In the genomic region with DNA sequence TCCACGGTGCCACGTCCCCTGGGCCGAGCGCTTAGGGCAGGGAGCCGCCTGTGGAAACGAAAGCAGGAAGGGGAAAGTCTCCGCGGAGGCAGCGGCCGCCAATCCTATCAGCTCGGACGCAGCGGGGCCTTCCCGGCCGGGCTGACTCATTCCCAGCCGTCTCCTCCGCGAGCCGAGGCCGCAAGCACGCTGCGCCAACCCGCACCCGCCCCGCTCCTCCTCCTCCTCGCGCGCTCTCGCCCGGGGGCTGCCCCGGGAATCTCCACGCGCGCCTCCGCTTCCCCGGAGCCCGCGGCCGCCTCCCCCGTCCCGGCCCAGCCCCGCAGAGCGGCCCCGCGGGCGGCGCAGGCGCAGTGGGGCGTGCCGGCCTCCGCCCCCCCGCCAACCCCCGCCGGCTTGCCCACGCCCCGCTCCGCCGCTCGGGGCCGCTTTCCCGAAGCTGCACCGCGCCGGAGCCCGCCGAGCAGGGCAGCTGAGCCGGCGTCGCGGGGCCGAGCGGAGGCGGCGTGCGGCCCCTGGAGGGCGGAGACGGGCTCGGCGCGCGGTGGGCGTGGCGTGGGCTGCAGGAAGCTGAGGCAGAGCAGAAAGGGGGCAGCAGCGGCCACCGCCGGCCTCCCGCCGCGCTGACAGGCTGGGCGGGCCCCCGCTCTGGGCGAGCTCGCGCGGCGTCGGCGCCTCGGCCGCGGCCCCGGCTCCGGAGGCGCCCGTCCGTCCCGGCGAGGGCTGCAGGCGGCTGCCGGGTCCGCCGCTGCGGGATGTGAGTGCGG, we compare ENCODE assay signal across 8 mouse cellular contexts. TPM values are rescaled to one million over a fixed set of nuclear protein-coding genes. Genes with fewer than 3 reads are reported as not detected.
DNase-seq lines count a peak whose midpoint lies in the region; ATAC-seq and TF ChIP-seq lines count a peak whose summit lies in the region.

A gene (plus strand): TSS at position 638 of the 767 bp plus-strand sequence.

- peaks cover 51% of the 10 kb centered on the region for H3K4me1 ChIP-seq in heart, embryonic 13.5 days
- peaks cover 18 to 22% of the 10 kb centered on the region in 2 experiments for H3K4me1 ChIP-seq in liver, embryonic 14.5 days (replicated peaks; ENCODE audit: control insufficient read depth in 2 of 2, insufficient read depth in 2 of 2, low read length in 1 of 2)
- peaks cover 23% of the 10 kb centered on the region for H3K4me1 ChIP-seq in stomach, embryonic 15.5 days

- peak within 1 kb of the TSS; percentile 98 for H3K27ac ChIP-seq in heart, embryonic 13.5 days (replicated peaks)
- peak within 1 kb of the TSS; percentile 75 for H3K27ac ChIP-seq in liver, embryonic 14.5 days
- H3K27ac ChIP-seq in stomach, embryonic 15.5 days, result peak within 1 kb of the TSS; percentile 98

- peak within 1 kb of the TSS; percentile 93 for H3K4me2 ChIP-seq in heart, embryonic 13.5 days
- peak within 1 kb of the TSS; percentile 94 for H3K4me2 ChIP-seq in liver, embryonic 14.5 days (ENCODE audit: low read depth)
- H3K4me2 ChIP-seq in stomach, embryonic 15.5 days, result peak within 1 kb of the TSS; percentile 80

- H3K9me3 ChIP-seq in heart, embryonic 13.5 days, result no peaks in the 10 kb centered on the region
- no peaks in the 10 kb centered on the region for H3K9me3 ChIP-seq in liver, embryonic 14.5 days (ENCODE audit: control insufficient read depth, low read length)
- no peaks in the 10 kb centered on the region for H3K9me3 ChIP-seq in stomach, embryonic 15.5 days

- peak; percentile 89 for ATAC-seq in heart, embryonic 13.5 days (ENCODE audit: extremely low read depth, insufficient number of reproducible peaks, low FRiP score, low TSS enrichment)
- ATAC-seq in liver, embryonic 14.5 days (ENCODE audit: insufficient read depth), result peak; percentile 90
- peak; percentile 96 for ATAC-seq in stomach, embryonic 15.5 days (ENCODE audit: insufficient read depth, low FRiP score, low read depth)

- peak within 1 kb of the TSS; percentile 92 for H3K4me3 ChIP-seq in heart, embryonic 13.5 days
- peak within 1 kb of the TSS; percentile 70 to 96 for H3K4me3 ChIP-seq in liver, embryonic 14.5 days (ENCODE audit: insufficient read depth in 1 of 2, low read depth in 2 of 2, low read length in 2 of 2)
- H3K4me3 ChIP-seq in stomach, embryonic 15.5 days (replicated peaks), result peak within 1 kb of the TSS; percentile 94

- WGBS in heart, embryonic 13.5 days, result under 1% methylated on average over 74 of the region's 114 CpGs
- 1% methylated on average over 97 of the region's 114 CpGs for WGBS in liver, embryonic 14.5 days (ENCODE audit: insufficient replicate concordance)
- WGBS in stomach, embryonic 15.5 days, result 1% methylated on average over 98 of the region's 114 CpGs

- no peaks in the 10 kb centered on the region for H3K27me3 ChIP-seq in heart, embryonic 13.5 days (replicated peaks)
- H3K27me3 ChIP-seq in liver, embryonic 14.5 days (ENCODE audit: control insufficient read depth, insufficient read depth, low read length), result no peaks in the 10 kb centered on the region; the same call in 1 of the 2 replicates
- H3K27me3 ChIP-seq in stomach, embryonic 15.5 days (replicated peaks), result no peaks in the 10 kb centered on the region

- H3K9ac ChIP-seq in heart, embryonic 13.5 days, result peak within 1 kb of the TSS; percentile 99
- peak within 1 kb of the TSS; percentile 89 for H3K9ac ChIP-seq in liver, embryonic 14.5 days (replicated peaks)
- peak within 1 kb of the TSS; percentile 99 for H3K9ac ChIP-seq in stomach, embryonic 15.5 days

- DNase-seq in CD8-positive naive resting alpha-beta T cell, adult 2 months (ENCODE audit: low read depth in 2 of 2, low spot score in 2 of 2), result peak; percentile 77 to 78
- peak; percentile 87 for DNase-seq in c-Kit-negative CD71-positive TER-119-positive erythroid progenitor cells, embryonic 14.5 days (ENCODE audit: low read depth, low spot score)
- peak; percentile 74 for DNase-seq in fibroblast of lung, adult 2 months (ENCODE audit: low read depth)
- DNase-seq in kidney, postnatal 10 days, result peak; percentile 97
- DNase-seq in liver, embryonic 14.5 days (ENCODE audit: low read depth in 3 of 3, low spot score in 3 of 3), result peak; percentile 84 to 89 (median 87)
- DNase-seq in neural tube, embryonic 10.5 days (ENCODE audit: extremely low spot score, low spot score), result peak; percentile 88

- TF ChIP-seq CTCF in liver, embryonic 14.5 days (IDR thresholded peaks at IDR 0.05; ENCODE audit: low read depth), result peak; percentile 46

- H3K36me3 ChIP-seq in heart, embryonic 13.5 days, result no peaks in the 10 kb centered on the region
- peaks cover 12% of the 10 kb centered on the region for H3K36me3 ChIP-seq in liver, embryonic 14.5 days (replicated peaks; ENCODE audit: control insufficient read depth, insufficient read depth, low read depth)
- no peaks in the 10 kb centered on the region for H3K36me3 ChIP-seq in stomach, embryonic 15.5 days

- no peak for TF ChIP-seq EP300 in liver, embryonic 14.5 days (IDR thresholded peaks at IDR 0.05; ENCODE audit: low read depth)

RNA-seq across cellular contexts. Expression of the gene that starts here (rescaled TPM):
- 5.3 and 5.5 TPM in 2 replicates for polyA plus RNA-seq in heart, embryonic 13.5 days (2015; fragmentation: Nextera tagmentation; extraction: Ambion mirVana)
- 8.6 and 13.9 TPM in 2 replicates for polyA plus RNA-seq in liver, embryonic 14.5 days (2012; rRNA removed)
- polyA plus RNA-seq in liver, embryonic 14.5 days (2014; fragmentation: Nextera tagmentation; extraction: Ambion mirVana), result 16.0 and 19.4 TPM in 2 replicates
- polyA plus RNA-seq in stomach, embryonic 15.5 days (2015; fragmentation: Nextera tagmentation; extraction: Ambion mirVana), result 10.2 and 10.5 TPM in 2 replicates

Comparison
In these comparisons a context has a peak if more than half of its experiments do, and no peak if none do; other contexts are left out.
1. Peak in every context shown above with its lines: DNase-seq, ATAC-seq, H3K4me3 ChIP-seq and H3K27ac ChIP-seq.